Mouse (Mus musculus): ENCODE measurements around the gene Gm28305. TPM values are rescaled to one million over a fixed set of nuclear protein-coding genes. Genes with fewer than 3 reads are reported as not detected.

Gene Gm28305
- polyA plus RNA-seq, 1 experiment from 2014 or later, result not detected

DNA sequence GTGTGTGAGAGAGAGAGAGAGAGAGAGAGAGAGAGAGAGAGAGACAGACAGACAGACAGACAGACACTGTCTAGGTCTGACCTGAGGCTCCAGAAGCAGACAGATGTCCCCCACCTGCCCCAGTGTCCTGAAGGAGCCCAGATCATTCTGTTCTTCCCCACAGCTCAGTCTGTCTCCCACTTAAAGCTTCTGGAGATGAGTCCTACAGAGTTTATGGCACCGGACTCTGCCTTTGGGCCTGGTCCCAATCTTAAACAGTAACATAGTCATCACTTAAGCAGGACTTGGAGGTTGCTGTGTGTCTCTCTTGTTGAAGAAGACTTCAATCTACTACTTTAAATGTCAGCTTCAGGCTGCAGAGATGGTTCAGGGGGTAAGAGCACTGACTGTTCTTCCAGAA is 38.3 kb downstream of the Gm28305 start:
- Histone ChIP-seq H3K4me1 (replicated peaks) (no peaks in the 10 kb centered on the region), H3K36me3 (peaks cover 3% of the 10 kb centered on the region; the same call in 1 of the 2 replicates), H3K4me2 (replicated peaks) (no peak overlapping the region), H3K27ac (no peak overlapping the region), H3K9ac (replicated peaks) (no peak overlapping the region), H3K9me3 (no peaks in the 10 kb centered on the region), H3K4me3 (replicated peaks) (no peak overlapping the region), H3K27me3 (no peaks in the 10 kb centered on the region)
- 100% methylated on average over 1 of the region's 1 CpGs for WGBS
- no peak for ATAC-seq

DNA sequence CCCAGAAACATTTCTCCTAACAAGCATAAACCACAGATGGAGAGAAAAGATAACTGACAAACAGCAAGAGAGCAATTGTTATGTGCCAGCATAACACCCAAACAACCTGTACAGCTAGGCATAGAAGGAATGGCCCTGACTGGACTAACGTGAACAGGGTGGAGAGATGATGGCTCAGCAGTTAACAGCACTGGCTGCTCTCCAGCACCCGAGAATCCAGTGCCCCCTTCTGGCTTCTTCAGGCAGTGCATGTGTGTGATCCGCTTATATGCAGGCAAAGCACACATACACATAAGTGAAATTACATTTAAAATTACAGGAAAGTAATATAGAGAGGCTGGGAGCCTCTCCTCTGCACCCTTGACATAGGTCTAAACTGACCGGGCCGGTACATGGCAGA is 38.9 kb downstream of the Gm28305 start:
- Histone ChIP-seq H3K4me3 (replicated peaks) (no peak overlapping the region), H3K4me2 (replicated peaks) (no peak overlapping the region), H3K27me3 (no peaks in the 10 kb centered on the region), H3K36me3 (peaks cover 8% of the 10 kb centered on the region; the same call in 1 of the 2 replicates), H3K9me3 (no peaks in the 10 kb centered on the region), H3K27ac (no peak overlapping the region), H3K9ac (replicated peaks) (no peak overlapping the region), H3K4me1 (replicated peaks) (no peaks in the 10 kb centered on the region)
- ATAC-seq, result no peak
- WGBS, result 49% methylated on average over 5 of the region's 5 CpGs

DNA sequence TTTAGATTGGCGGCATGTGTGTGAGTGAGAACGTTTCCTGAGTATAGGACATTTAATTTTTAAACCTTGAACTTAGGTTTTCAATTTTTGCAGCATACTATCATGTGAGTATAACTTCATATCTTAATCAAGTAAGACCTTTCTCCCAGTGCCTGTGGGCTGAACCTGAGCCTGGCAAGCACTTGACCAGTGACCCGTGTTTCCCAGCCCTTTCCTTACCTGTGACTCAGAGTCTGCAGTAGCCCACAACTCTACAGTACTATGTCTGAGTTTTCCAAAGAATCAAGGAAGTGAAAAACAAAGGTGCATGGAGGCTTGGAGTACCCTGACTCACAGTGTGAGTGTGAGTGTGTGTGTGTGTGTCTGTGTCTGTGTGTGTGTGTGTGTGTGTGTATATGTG is 39.6 kb downstream of the Gm28305 start:
- H3K27me3 ChIP-seq, result no peaks in the 10 kb centered on the region
- no peak overlapping the region for H3K4me2 ChIP-seq (replicated peaks)
- H3K4me3 ChIP-seq (replicated peaks), result no peak overlapping the region
- peaks cover 12% of the 10 kb centered on the region; the same call in 1 of the 2 replicates for H3K36me3 ChIP-seq
- no peak overlapping the region for H3K27ac ChIP-seq
- no peaks in the 10 kb centered on the region for H3K4me1 ChIP-seq (replicated peaks)
- H3K9me3 ChIP-seq, result no peaks in the 10 kb centered on the region
- H3K9ac ChIP-seq (replicated peaks), result no peak overlapping the region
- WGBS, result 79% methylated on average over 3 of the region's 3 CpGs
- no peak for ATAC-seq

DNA sequence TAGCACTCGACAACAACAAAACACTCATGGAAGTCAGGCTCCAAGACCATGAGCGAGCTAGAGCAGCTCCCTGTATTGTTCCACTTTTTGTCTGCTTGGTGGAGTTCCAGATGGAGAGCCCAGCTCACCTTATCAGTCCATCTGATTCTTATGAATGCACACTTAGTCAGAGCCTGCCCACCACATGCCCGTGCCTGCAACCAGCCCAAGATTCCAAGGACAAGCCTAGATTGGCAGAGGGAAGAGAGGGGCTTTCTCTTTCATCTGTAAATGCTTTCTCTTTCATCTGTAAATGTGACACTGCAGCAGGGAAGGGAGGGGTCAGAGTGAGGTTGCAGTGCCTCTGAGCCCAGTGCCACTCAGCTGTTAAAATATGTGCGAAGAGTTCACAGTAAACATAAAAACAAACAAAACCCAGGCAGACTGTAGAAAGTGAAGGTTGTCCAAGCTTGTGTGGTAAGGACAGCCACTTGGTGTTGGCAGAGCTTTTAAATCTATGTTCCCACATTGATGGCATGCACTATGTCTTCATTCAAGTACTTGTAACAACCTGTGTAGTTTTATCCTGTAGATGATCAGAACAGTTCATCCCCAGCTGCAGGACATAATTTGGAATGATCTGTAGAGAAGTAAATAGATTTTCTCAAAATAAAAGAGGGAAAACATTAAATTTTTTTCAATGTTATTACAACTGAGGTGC is 45.4 kb downstream of the Gm28305 start:
- no peak for ATAC-seq
- 71% methylated on average over 4 of the region's 4 CpGs for WGBS

DNA sequence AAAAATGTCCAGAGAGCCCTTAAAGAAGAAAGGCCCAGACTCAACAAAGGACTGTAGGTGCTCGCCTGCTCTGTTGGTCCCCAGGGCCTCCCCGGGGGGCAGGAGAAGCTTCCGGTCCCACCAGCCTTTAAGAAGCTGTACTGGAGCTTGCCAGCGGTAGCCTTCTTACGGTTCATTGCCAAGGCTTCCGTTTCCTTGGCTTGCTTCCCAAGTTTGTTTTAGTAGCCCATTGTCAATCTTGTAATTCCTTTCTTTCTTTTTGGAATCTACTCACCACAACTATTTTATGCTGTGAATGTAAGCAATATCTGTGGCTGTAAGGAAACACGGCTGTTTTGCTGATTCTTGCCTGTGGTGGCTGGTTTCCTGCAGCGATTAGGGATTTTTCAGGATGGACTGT is 48.1 kb downstream of the Gm28305 start:
- H3K36me3 ChIP-seq, result peaks cover 14% of the 10 kb centered on the region; the same call in 1 of the 2 replicates
- no peaks in the 10 kb centered on the region for H3K9me3 ChIP-seq
- ATAC-seq, result no peak
- whole genome bisulfite sequencing, result 60% methylated on average over 8 of the region's 8 CpGs
- H3K4me2 ChIP-seq (replicated peaks), result no peak overlapping the region
- H3K27ac ChIP-seq, result no peak overlapping the region
- H3K4me3 ChIP-seq (replicated peaks), result no peak overlapping the region
- H3K27me3 ChIP-seq, result no peaks in the 10 kb centered on the region
- no peak overlapping the region for H3K9ac ChIP-seq (replicated peaks)
- H3K4me1 ChIP-seq (replicated peaks), result no peaks in the 10 kb centered on the region

More for the DNA sequence above, 45.4 kb downstream of the Gm28305 start:
- peaks cover 12% of the 10 kb centered on the region; the same call in 1 of the 2 replicates for H3K36me3 ChIP-seq
- H3K4me2 ChIP-seq (replicated peaks), result no peak overlapping the region
- no peak overlapping the region for H3K4me3 ChIP-seq (replicated peaks)
- no peaks in the 10 kb centered on the region for H3K9me3 ChIP-seq
- H3K27ac ChIP-seq, result no peak overlapping the region
- no peaks in the 10 kb centered on the region for H3K4me1 ChIP-seq (replicated peaks)
- H3K27me3 ChIP-seq, result no peaks in the 10 kb centered on the region
- H3K9ac ChIP-seq (replicated peaks), result no peak overlapping the region

DNA sequence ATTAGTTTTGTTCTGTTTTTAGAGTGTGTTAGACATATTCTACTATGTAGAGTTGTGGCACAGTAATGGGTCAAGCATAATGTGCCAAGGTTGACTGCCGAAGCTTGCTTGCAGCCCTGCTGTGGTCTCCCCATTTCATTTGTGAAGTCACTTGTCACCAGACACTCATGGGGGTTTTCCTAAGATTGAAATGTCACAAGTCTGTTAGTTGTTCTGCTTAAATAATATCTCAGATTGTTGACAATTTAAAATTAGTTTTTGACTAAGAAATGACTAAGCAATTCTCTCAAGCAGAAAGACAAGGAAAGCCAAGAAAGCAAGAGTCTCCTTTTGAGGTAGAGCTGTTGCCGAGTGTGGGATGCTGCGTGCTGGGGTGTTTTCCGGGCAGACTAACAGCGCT is 52.5 kb downstream of the Gm28305 start:
- H3K4me3 ChIP-seq (replicated peaks), result no peak overlapping the region
- no peak overlapping the region for H3K27ac ChIP-seq
- 95% methylated on average over 5 of the region's 5 CpGs for WGBS
- H3K4me1 ChIP-seq (replicated peaks), result no peaks in the 10 kb centered on the region
- no peaks in the 10 kb centered on the region for H3K27me3 ChIP-seq
- no peak overlapping the region for H3K4me2 ChIP-seq (replicated peaks)
- H3K9me3 ChIP-seq, result no peaks in the 10 kb centered on the region
- H3K36me3 ChIP-seq, result 0 out of 2 replicates have a peak, but pooled peaks cover 7% of the 10 kb centered on the region
- H3K9ac ChIP-seq (replicated peaks), result no peak overlapping the region
- ATAC-seq, result no peak

DNA sequence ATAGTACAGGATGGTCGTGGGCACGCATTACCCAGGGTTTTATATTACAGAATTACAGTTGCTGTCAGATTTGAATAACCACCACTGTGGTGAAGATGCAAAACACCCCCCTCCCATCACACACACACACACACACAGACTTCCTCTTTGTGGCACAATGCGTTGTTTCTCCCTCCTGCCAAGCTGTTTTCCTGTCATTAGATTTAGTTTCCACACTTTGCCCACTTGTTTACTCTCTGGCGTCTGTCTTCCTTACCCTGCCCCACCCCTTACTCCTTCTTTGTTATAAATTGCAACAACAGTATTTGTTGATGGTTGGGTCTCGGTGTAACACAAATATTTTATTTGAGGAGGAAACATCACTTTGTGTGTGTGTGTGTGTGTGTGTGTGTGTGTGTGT is 57.8 kb downstream of the Gm28305 start:
- Histone ChIP-seq H3K9ac (replicated peaks) (no peak overlapping the region), H3K4me3 (replicated peaks) (no peak overlapping the region), H3K9me3 (no peaks in the 10 kb centered on the region), H3K4me1 (replicated peaks) (no peaks in the 10 kb centered on the region), H3K36me3 (0 out of 2 replicates have a peak, but pooled peaks cover 4% of the 10 kb centered on the region), H3K27me3 (no peaks in the 10 kb centered on the region), H3K4me2 (replicated peaks) (no peak overlapping the region), H3K27ac (no peak overlapping the region)
- no peak for ATAC-seq
- WGBS, result 84% methylated on average over 5 of the region's 5 CpGs

DNA sequence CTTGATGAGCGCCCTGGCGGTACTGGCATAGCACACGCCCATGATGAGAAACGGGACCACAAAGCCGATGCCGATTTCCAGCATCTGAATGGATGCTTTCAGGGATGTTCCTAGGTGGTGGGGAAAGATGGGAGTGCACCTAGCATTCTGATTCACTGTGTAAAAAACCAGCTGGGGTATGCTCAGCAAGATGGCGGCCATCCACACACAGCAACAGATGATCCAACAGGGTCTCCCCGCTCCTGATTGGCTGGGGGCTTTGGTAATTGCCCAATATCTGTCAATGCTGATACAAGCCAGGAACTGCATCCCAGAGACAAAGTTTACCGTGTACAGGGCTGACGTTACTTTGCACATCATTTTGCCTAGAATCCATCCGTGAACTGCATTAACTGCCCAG is 58.6 kb downstream of the Gm28305 start:
- H3K4me1 ChIP-seq (replicated peaks), result no peaks in the 10 kb centered on the region
- 0 out of 2 replicates have a peak, but pooled peaks cover 4% of the 10 kb centered on the region for H3K36me3 ChIP-seq
- ATAC-seq, result no peak
- no peak overlapping the region for H3K4me2 ChIP-seq (replicated peaks)
- H3K9me3 ChIP-seq, result no peaks in the 10 kb centered on the region
- H3K27me3 ChIP-seq, result no peaks in the 10 kb centered on the region
- no peak overlapping the region for H3K9ac ChIP-seq (replicated peaks)
- WGBS, result 89% methylated on average over 11 of the region's 11 CpGs
- no peak overlapping the region for H3K27ac ChIP-seq
- no peak overlapping the region for H3K4me3 ChIP-seq (replicated peaks)

DNA sequence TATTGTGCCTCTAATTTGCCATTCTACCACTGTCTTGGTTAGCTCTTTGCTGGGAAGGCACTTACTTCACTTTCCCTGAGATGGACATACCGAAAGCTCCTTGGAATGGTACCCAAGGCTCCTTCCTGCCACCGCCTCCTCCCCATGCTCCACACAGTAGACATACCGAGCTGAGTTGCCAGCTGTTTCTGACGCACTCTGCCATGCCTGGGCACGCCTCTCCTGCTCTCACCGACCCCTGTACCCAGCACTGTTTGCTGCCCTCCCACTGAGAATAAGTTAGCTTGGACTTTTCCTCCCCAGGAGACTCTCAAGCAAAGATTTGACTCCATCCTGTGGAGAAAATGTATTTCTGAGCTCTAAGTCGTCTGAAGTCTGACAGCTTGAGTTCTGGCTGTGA is 60.4 kb downstream of the Gm28305 start:
- Histone ChIP-seq H3K9ac (replicated peaks) (no peak overlapping the region), H3K27ac (no peak overlapping the region), H3K4me2 (replicated peaks) (no peak overlapping the region), H3K9me3 (no peaks in the 10 kb centered on the region), H3K4me1 (replicated peaks) (no peaks in the 10 kb centered on the region), H3K4me3 (replicated peaks) (no peak overlapping the region), H3K36me3 (no peaks in the 10 kb centered on the region), H3K27me3 (no peaks in the 10 kb centered on the region)
- no peak for ATAC-seq
- 63% methylated on average over 7 of the region's 7 CpGs for whole genome bisulfite sequencing

DNA sequence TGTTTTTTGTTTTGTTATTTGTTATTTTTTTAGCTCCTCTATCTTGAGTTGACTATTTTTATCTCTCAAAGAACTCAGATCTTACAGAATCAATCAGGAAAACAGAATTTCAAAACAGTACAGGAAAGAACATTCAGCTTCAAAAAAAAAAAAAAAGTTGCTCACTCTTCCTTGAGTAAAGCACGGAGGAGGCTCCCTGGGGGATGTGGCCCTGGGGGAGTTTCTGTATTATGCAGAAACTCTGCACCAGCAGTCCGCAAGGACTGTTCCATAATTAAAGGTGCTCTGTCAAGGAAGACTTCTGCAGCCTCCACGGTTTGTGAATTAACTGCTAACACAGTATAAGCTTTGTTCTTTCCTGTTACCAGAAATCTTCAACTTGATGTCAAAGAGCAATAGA is 61.0 kb downstream of the Gm28305 start:
- 34% methylated on average over 3 of the region's 3 CpGs for WGBS

DNA sequence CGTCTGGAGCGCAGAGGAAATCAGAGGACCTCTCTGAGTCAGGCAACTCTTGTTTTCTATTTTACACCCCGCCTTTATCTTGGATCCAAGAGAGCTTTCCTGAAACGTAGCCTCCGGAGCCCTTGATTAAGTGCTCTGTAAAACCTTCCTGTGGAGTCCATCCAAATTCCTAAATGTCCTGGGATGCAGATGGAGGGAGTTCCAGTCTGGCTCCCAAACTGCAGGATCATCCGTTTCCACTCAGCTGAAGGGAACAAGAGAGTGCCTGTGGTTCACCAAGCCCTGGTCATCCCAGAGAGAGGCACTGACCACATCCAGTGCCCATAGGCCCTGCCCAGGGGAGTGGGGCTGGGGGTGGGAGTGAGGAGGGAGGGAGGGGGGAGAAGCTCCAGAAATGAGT is 61.8 kb downstream of the Gm28305 start:
- no peak overlapping the region for H3K4me2 ChIP-seq (replicated peaks)
- H3K9ac ChIP-seq (replicated peaks), result no peak overlapping the region
- no peaks in the 10 kb centered on the region for H3K27me3 ChIP-seq
- no peaks in the 10 kb centered on the region for H3K4me1 ChIP-seq (replicated peaks)
- H3K9me3 ChIP-seq, result no peaks in the 10 kb centered on the region
- 42% methylated on average over 6 of the region's 6 CpGs for WGBS
- H3K4me3 ChIP-seq (replicated peaks), result no peak overlapping the region
- no peak overlapping the region for H3K27ac ChIP-seq
- ATAC-seq, result no peak
- H3K36me3 ChIP-seq, result no peaks in the 10 kb centered on the region

More for the DNA sequence above, 61.0 kb downstream of the Gm28305 start:
- H3K27me3 ChIP-seq, result no peaks in the 10 kb centered on the region
- no peak overlapping the region for H3K4me3 ChIP-seq (replicated peaks)
- no peak overlapping the region for H3K9ac ChIP-seq (replicated peaks)
- no peak for ATAC-seq
- no peaks in the 10 kb centered on the region for H3K36me3 ChIP-seq
- no peaks in the 10 kb centered on the region for H3K4me1 ChIP-seq (replicated peaks)
- no peaks in the 10 kb centered on the region for H3K9me3 ChIP-seq
- H3K27ac ChIP-seq, result no peak overlapping the region
- H3K4me2 ChIP-seq (replicated peaks), result no peak overlapping the region

DNA sequence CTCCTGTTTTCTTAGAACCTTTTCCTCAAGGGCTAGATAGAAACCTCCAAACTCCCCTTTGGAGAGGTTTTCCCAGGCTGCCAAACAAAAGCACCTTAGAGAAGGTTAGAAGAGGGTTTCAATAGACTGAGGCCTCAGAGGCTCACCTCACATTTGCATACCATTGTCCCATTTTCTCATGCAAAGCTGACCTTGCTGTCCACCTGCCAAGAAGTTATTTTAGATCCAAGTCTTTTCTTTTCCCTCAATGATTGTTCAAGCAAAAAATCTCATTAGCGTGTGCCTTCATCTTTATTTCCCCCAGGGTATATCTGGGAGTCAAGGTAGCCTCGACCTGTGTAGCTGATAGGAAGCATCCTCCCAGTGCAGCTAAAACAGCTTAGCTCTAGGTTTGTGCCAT is 62.4 kb downstream of the Gm28305 start:
- H3K9ac ChIP-seq (replicated peaks), result no peak overlapping the region
- H3K4me3 ChIP-seq (replicated peaks), result no peak overlapping the region
- no peaks in the 10 kb centered on the region for H3K9me3 ChIP-seq
- ATAC-seq, result no peak
- no peaks in the 10 kb centered on the region for H3K4me1 ChIP-seq (replicated peaks)
- 29% methylated on average over 2 of the region's 2 CpGs for WGBS
- no peaks in the 10 kb centered on the region for H3K36me3 ChIP-seq
- no peak overlapping the region for H3K27ac ChIP-seq
- no peak overlapping the region for H3K4me2 ChIP-seq (replicated peaks)
- H3K27me3 ChIP-seq, result no peaks in the 10 kb centered on the region

DNA sequence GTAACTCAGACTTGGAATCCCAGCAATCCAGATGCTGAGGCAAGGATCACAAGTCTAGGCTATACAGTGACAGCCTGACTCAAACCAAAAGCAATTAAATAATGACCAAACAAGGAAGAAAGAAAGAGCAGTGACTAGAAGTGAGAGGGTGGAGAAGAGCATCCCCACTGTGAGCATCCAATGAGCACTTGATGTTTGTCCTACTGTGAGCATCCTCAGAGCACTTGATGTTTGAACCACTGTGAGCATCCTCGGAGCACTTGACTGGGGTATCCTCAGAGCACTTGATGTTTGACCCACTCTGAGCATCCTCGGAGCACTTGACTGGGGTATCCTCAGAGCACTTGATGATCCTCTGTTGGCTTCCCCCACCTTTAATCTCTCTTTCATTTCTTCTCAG is 64.5 kb downstream of the Gm28305 start:
- 88% methylated on average over 2 of the region's 2 CpGs for WGBS
- no peaks in the 10 kb centered on the region for H3K36me3 ChIP-seq
- no peak overlapping the region for H3K27ac ChIP-seq
- H3K9me3 ChIP-seq, result no peaks in the 10 kb centered on the region
- H3K27me3 ChIP-seq, result no peaks in the 10 kb centered on the region
- no peaks in the 10 kb centered on the region for H3K4me1 ChIP-seq (replicated peaks)
- no peak for ATAC-seq
- no peak overlapping the region for H3K4me2 ChIP-seq (replicated peaks)
- H3K4me3 ChIP-seq (replicated peaks), result no peak overlapping the region
- no peak overlapping the region for H3K9ac ChIP-seq (replicated peaks)

Measured in midbrain, embryonic 13.5 days (tissue).